Mouse (Mus musculus): ENCODE measurements around the gene Dusp14. TPM values are rescaled to one million over a fixed set of nuclear protein-coding genes. Genes with fewer than 3 reads are reported as not detected.

Gene Dusp14
- polyA plus RNA-seq, 1 experiment from 2014 or later: 9.6 TPM

DNA sequence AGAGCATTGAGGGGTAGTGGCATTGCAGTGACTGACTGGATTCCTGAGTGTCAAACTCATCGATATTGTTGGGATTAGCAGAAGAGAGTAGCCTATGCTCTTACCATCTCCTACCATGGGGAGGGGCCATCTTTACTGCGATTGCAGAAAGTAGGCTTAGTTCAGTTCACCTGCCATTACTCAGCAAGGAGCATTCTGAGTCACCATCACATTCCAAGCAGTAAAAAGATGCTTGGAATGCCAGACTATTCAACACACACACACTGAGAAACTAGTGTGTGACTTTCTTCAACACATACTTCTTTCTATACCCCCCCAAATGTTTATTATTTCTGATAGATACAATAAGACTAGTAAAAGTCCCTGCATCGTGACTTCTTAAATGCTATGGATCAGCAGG lies 11.3 kb upstream of the Dusp14 start:
- Histone ChIP-seq H3K4me2 (no peak overlapping the region), H3K9ac (replicated peaks) (no peak overlapping the region)
- ATAC-seq (ENCODE audit: insufficient number of reproducible peaks, insufficient read depth, low FRiP score, low TSS enrichment, low read depth): no peak

DNA sequence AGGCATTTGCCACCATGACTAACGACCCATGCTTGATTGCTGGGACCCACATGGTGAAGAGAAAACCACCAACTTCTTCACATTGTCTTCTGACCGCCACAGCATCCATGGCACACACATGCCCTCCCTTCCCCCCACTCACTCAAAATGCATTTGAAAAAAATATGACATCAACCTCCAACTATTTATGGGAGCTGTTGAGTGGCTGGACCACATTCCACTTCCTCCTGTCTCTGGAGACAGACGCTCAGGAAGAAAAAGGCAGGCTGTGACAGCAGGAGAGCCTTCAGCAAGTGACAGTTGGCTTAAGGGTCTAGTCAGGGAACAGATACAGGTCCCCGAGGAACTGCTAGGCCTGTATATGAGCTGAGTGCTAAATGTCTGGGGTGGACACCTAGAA lies 10.8 kb upstream of the Dusp14 start:
- 78% methylated on average over 4 of the region's 4 CpGs for WGBS
- H3K36me3 ChIP-seq: peaks cover 60% of the 10 kb centered on the region
- H3K27me3 ChIP-seq: no peaks in the 10 kb centered on the region

More for the DNA sequence above, 11.3 kb upstream of the Dusp14 start:
- Histone ChIP-seq H3K27me3 (no peaks in the 10 kb centered on the region), H3K4me3 (replicated peaks) (no peak overlapping the region), H3K4me1 (replicated peaks) (no peaks in the 10 kb centered on the region), H3K27ac (no peak overlapping the region), H3K36me3 (peaks cover 63% of the 10 kb centered on the region), H3K9me3 (no peaks in the 10 kb centered on the region)
- WGBS: 88% methylated on average over 3 of the region's 3 CpGs

DNA sequence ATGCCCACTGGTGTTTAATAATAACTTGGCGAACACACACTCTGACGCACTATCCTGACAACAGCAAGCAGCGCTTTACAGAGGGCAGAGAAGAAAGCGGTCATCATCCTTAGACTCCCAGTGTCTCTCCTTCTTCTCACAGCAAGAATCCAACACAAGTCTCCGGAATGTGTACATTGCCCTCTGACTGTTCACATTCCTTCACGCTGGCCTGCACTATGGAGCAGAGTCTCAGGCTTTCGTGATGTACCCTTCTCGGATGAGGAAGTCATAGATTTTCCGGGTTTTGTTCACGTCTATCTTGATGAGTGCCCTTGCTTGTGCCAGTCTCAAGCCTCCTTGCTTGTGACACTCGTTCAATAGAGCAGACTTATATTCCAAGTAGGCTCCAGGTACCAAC lies 10.3 kb upstream of the Dusp14 start:
- 92% methylated on average over 11 of the region's 11 CpGs for WGBS
- H3K36me3 ChIP-seq: peaks cover 55% of the 10 kb centered on the region
- no peaks in the 10 kb centered on the region for H3K4me1 ChIP-seq (replicated peaks)
- no peak overlapping the region for H3K27ac ChIP-seq
- H3K9me3 ChIP-seq: no peaks in the 10 kb centered on the region
- ATAC-seq (ENCODE audit: insufficient number of reproducible peaks, insufficient read depth, low FRiP score, low TSS enrichment, low read depth): no peak
- H3K4me2 ChIP-seq: no peak overlapping the region
- no peak overlapping the region for H3K9ac ChIP-seq (replicated peaks)
- no peaks in the 10 kb centered on the region for H3K27me3 ChIP-seq
- H3K4me3 ChIP-seq (replicated peaks): no peak overlapping the region

More for the DNA sequence above, 10.8 kb upstream of the Dusp14 start:
- H3K27ac ChIP-seq: no peak overlapping the region
- H3K4me3 ChIP-seq (replicated peaks): no peak overlapping the region
- H3K9me3 ChIP-seq: no peaks in the 10 kb centered on the region
- no peak overlapping the region for H3K9ac ChIP-seq (replicated peaks)
- H3K4me2 ChIP-seq: no peak overlapping the region
- no peak for ATAC-seq (ENCODE audit: insufficient number of reproducible peaks, insufficient read depth, low FRiP score, low TSS enrichment, low read depth)
- no peaks in the 10 kb centered on the region for H3K4me1 ChIP-seq (replicated peaks)

DNA sequence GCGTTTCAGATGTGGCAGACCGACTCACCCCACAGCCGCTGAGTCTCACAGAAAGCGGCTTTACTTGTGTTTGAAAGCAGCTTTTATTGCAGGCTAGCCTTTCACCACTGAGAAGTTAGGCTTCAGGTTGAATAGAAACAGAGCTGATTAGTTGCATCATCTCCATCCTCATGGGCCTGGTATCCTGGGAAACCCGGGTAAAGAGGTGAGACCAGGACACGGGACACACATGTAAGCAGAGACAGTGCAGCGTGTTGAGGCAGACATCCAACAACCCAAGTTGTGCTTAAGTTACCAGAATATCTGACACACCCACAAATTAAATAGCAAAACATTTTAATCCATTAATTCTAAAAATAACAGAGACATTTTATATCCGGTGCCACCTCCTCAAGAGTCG lies 9.5 kb upstream of the Dusp14 start:
- no peaks in the 10 kb centered on the region for H3K9me3 ChIP-seq
- no peak overlapping the region for H3K4me3 ChIP-seq (replicated peaks)
- H3K4me2 ChIP-seq: no peak overlapping the region
- peaks cover 48% of the 10 kb centered on the region for H3K36me3 ChIP-seq
- ATAC-seq (ENCODE audit: insufficient number of reproducible peaks, insufficient read depth, low FRiP score, low TSS enrichment, low read depth): no peak
- H3K4me1 ChIP-seq (replicated peaks): peaks cover 2% of the 10 kb centered on the region
- H3K27ac ChIP-seq: no peak overlapping the region
- H3K27me3 ChIP-seq: no peaks in the 10 kb centered on the region
- no peak overlapping the region for H3K9ac ChIP-seq (replicated peaks)
- WGBS: 91% methylated on average over 9 of the region's 9 CpGs

DNA sequence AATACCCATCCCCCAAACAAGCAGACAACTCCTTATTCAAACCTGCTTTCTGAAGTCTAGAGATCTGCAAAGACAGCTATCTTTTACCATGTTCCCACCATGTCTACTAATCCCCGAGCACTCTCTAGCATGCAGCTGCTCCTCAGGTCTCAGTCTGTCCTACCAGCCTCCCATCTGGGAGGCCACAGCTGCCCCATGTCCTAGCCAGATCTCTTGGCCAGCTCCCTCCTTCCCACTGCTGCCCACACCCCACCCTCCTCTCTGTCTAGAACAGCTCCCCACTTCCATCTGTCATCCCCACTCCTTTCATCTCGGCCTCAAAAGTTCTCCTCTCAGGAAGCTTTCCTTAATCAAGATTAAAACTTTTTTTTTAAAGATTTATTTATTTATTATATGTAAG lies 7.9 kb upstream of the Dusp14 start:
- Histone ChIP-seq H3K9me3 (no peaks in the 10 kb centered on the region), H3K4me3 (replicated peaks) (no peak overlapping the region), H3K27ac (no peak overlapping the region), H3K36me3 (peaks cover 34% of the 10 kb centered on the region), H3K4me2 (no peak overlapping the region), H3K9ac (replicated peaks) (no peak overlapping the region), H3K27me3 (no peaks in the 10 kb centered on the region), H3K4me1 (replicated peaks) (peaks cover 13% of the 10 kb centered on the region)
- WGBS: 83% methylated on average over 2 of the region's 2 CpGs
- no peak for ATAC-seq (ENCODE audit: insufficient number of reproducible peaks, insufficient read depth, low FRiP score, low TSS enrichment, low read depth)

- Histone ChIP-seq H3K36me3 (peaks cover 9% of the 10 kb centered on the region), H3K4me3 (replicated peaks) (no peak overlapping the region), H3K9ac (replicated peaks) (no peak overlapping the region), H3K27ac (0 out of 2 replicates have a peak overlapping the region, but pooled peaks have one; percentile 17), H3K4me1 (replicated peaks) (peaks cover 13% of the 10 kb centered on the region), H3K27me3 (peaks cover 10% of the 10 kb centered on the region), H3K4me2 (no peak overlapping the region), H3K9me3 (no peaks in the 10 kb centered on the region)
- no peak for ATAC-seq (ENCODE audit: insufficient number of reproducible peaks, insufficient read depth, low FRiP score, low TSS enrichment, low read depth)
- WGBS: 86% methylated on average over 7 of the region's 7 CpGs
These were observed 5.0 kb upstream of the Dusp14 start for GRCm38 (mm10) chr11:84073816-84074764.

- WGBS: 38% methylated on average over 9 of the region's 9 CpGs
- Histone ChIP-seq H3K27ac (peak overlapping the region; percentile 41; the same call in 1 of the 2 replicates), H3K9me3 (no peaks in the 10 kb centered on the region), H3K27me3 (peaks cover 20% of the 10 kb centered on the region), H3K36me3 (no peaks in the 10 kb centered on the region), H3K4me3 (replicated peaks) (no peak overlapping the region), H3K4me2 (no peak overlapping the region), H3K9ac (replicated peaks) (no peak overlapping the region), H3K4me1 (replicated peaks) (peaks cover 13% of the 10 kb centered on the region)
- ATAC-seq (ENCODE audit: insufficient number of reproducible peaks, insufficient read depth, low FRiP score, low TSS enrichment, low read depth): no peak
These were observed 4.0 kb upstream of the Dusp14 start for GRCm38 (mm10) chr11:84072904-84073651.

GRCm38 (mm10) chr11:84068191-84069033 lies 649 bp downstream of the Dusp14 start:
- H3K27ac ChIP-seq: no peak overlapping the region
- no peaks in the 10 kb centered on the region for H3K36me3 ChIP-seq
- peaks cover 48% of the 10 kb centered on the region for H3K27me3 ChIP-seq
- peak overlapping the region; percentile 73 for H3K9ac ChIP-seq (replicated peaks)
- H3K4me2 ChIP-seq: peak overlapping the region; percentile 79
- no peaks in the 10 kb centered on the region for H3K9me3 ChIP-seq
- H3K4me3 ChIP-seq (replicated peaks): peak overlapping the region; percentile 73
- 2% methylated on average over 63 of the region's 63 CpGs for WGBS
- ATAC-seq (ENCODE audit: insufficient number of reproducible peaks, insufficient read depth, low FRiP score, low TSS enrichment, low read depth): 0 out of 2 replicates have a peak, but pooled peaks have one; percentile 17
- peaks cover 21% of the 10 kb centered on the region for H3K4me1 ChIP-seq (replicated peaks)

DNA sequence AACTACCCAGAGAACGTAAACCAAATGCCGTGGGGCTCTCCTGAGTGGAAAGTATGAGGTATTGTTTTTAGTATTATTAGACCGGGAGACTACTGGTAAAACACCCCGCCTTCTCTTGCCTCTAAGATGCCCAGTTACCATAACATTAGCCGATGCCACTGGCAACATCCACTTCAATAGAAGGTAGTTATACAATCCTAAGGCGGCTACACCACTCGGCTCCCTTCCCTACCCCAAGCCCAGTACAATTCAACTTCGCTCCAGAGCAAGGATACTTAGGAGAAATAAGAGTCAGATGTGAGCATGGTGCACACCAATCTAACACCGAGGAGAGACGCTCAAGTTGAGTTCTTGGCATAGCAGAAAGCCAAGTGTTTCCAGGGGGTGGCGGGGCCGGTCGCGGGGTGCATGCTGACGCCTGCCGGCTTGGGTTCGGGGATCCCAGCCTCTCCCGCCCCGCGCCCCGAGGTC lies 1.3 kb downstream of the Dusp14 start:
- no peaks in the 10 kb centered on the region for H3K36me3 ChIP-seq
- H3K4me3 ChIP-seq (replicated peaks): peak overlapping the region; percentile 73
- H3K4me1 ChIP-seq (replicated peaks): peaks cover 15% of the 10 kb centered on the region
- H3K4me2 ChIP-seq: peak overlapping the region; percentile 79
- H3K27me3 ChIP-seq: peaks cover 48% of the 10 kb centered on the region
- ATAC-seq (ENCODE audit: insufficient number of reproducible peaks, insufficient read depth, low FRiP score, low TSS enrichment, low read depth): 0 out of 2 replicates have a peak, but pooled peaks have one; percentile 48
- H3K9me3 ChIP-seq: no peaks in the 10 kb centered on the region
- peak overlapping the region; percentile 73 for H3K9ac ChIP-seq (replicated peaks)
- no peak overlapping the region for H3K27ac ChIP-seq
- 2% methylated on average over 21 of the region's 21 CpGs for WGBS

DNA sequence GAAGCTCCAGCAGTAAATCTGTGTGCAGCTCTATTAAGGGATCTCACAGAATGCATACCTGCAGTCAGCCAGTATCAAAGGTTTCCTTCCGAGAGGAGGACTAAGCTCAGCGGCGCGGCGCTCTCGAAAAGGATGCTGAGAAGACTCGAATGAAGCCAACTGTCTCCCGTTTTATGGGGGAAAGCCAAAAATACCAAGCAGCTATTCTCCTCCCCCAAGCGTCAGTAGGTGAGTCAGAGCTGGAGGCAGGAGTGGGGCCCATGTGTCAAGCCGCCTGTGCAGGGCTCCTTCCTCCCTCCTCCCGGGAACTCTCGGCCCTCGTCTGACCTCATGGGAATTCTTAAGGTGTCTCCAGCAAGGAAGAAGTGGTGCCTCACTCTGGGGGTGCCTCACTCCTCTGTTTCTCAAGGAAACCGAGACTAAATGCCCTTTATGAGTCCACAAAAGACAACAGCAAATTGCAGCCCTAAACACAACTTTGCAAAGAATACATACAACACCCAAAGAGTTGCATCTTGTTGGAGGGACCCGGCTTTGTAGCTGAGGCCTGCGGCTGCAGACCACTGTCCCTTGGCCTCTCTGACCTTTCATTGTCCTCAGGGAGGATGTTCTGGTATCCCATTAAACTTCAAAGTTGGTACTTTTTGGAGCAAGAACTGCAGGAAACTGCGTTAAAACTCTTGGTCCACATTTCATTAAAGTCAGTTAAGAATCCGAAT lies 2.0 kb downstream of the Dusp14 start:
- Histone ChIP-seq H3K36me3 (no peaks in the 10 kb centered on the region), H3K27me3 (peaks cover 48% of the 10 kb centered on the region), H3K4me2 (peak overlapping the region; percentile 79), H3K9ac (replicated peaks) (0 out of 2 replicates have a peak overlapping the region, but pooled peaks have one; percentile 73), H3K27ac (no peak overlapping the region), H3K9me3 (no peaks in the 10 kb centered on the region), H3K4me3 (replicated peaks) (peak overlapping the region; percentile 73), H3K4me1 (replicated peaks) (peaks cover 13% of the 10 kb centered on the region)
- WGBS: 7% methylated on average over 18 of the region's 18 CpGs
- ATAC-seq (ENCODE audit: insufficient number of reproducible peaks, insufficient read depth, low FRiP score, low TSS enrichment, low read depth): no peak

Data from limb, embryonic 12.5 days (tissue).